Mouse (Mus musculus) liver, embryonic 12.5 days (tissue): ENCODE results near the gene Mecom. TPM values are rescaled to one million over a fixed set of nuclear protein-coding genes. Genes with fewer than 3 reads are reported as not detected.
"Not testable (repeated sequence)": the region's sequence is repeated elsewhere in the genome, so short reads cannot be mapped to it uniquely, and the experiment has no call there.

Source experiments
- ATAC-seq: fragments of 200-750 bp; cut with Nextera tagmentation; 2 replicates; pipeline ENCODE4 v1.8.0; 2017; ENCODE audit warnings: moderate number of reproducible peaks, mild to moderate bottlenecking, moderate library complexity
- H3K27ac ChIP-seq: fragments of 300-500 bp; sonication (generic); 2 replicates; pipeline ENCODE4 v1.5.1; 2016; ENCODE audit warnings: mild to moderate bottlenecking
- H3K27me3 ChIP-seq: fragments of 300-500 bp; sonication (generic); replicated peaks from 2 replicates; pipeline ENCODE4 v1.6.1; 2016; ENCODE audit warnings: mild to moderate bottlenecking, moderate library complexity
- H3K36me3 ChIP-seq: fragments of 300-500 bp; sonication (generic); 2 replicates; pipeline ENCODE4 v1.6.1; 2016; ENCODE audit warnings: mild to moderate bottlenecking, moderate library complexity
- H3K4me1 ChIP-seq: fragments of 300-500 bp; sonication (generic); 2 replicates; pipeline ENCODE4 v1.6.1; 2016
- H3K4me2 ChIP-seq: fragments of 300-500 bp; sonication (generic); 2 replicates; pipeline ENCODE4 v1.6.1; 2016; ENCODE audit warnings: mild to moderate bottlenecking, moderate library complexity
- H3K4me3 ChIP-seq: fragments of 300-500 bp; sonication (generic); 2 replicates; pipeline ENCODE4 v1.5.1; 2016; ENCODE audit warnings: mild to moderate bottlenecking, moderate library complexity
- H3K9ac ChIP-seq: fragments of 300-500 bp; sonication (generic); 2 replicates; pipeline ENCODE4 v1.6.1; 2016; ENCODE audit warnings: mild to moderate bottlenecking, moderate library complexity
- H3K9me3 ChIP-seq: fragments of 300-500 bp; sonication (generic); replicated peaks from 2 replicates; pipeline ENCODE4 v1.6.1; 2016; ENCODE audit warnings: mild to moderate bottlenecking, moderate library complexity
- WGBS: fragments of 180-500 bp; shearing (Covaris S2); methylation state at CpG from one replicate; pipeline ENCODE4 v1.1.7; 2016; ENCODE audit not compliant: insufficient replicate concordance; 5-methylcytosine and 5-hydroxymethylcytosine counted together
- polyA plus RNA-seq: library from polyadenylated mRNA; unstranded; fragments of >200 nt; fragmentation: Nextera tagmentation; extraction: Ambion mirVana; gene quantifications from 2 replicates; pipeline ENCODE4 v1.2.1, GENCODE M21; 2016

Gene Mecom
- 1.8 and 2.3 TPM in 2 replicates for polyA plus RNA-seq

DNA sequence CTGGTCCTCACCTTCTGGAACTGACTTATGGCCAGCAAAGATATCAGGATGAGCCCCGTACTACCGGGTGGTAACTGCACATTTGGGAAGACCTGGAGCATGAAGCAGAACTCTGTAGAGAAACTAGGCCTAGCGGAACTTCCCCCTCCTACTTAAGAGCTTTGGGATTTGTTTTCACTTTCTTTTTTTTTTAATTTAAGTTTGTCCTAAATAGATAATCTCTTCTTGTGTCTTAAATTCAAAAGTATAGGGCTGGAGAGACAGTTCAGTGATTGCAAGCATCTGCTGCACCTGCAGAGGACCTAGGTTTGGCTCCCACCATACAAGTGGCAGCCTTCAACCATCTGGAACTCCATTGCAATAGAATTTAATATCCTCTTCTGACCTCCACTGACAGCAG, at the start of gene Mecom:
Gene Mecom (minus strand): TSS at position 101 of the 400 bp plus-strand sequence.
- 73% methylated on average over 3 of the region's 3 CpGs for WGBS
- H3K9me3 ChIP-seq: no peaks in the 10 kb centered on the region

DNA sequence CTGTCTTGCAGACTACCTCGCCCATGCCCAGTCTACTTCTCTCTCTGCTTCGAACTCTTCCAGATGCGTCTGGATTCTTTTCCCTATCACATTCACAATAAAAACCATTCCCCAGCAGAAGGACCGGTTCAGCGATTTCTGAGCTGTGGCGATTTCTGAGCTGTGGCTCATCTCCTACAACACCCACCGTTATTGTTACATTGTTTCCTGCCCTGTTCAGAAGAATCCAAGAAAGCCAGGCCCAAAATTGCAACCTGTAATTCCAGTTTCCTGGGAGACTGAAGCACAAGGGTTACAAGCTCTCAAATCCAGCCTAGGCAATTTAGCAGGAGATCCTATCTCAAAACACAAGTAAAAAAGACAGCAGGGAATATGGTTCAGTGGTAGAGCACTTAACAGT, 49.5 kb upstream of the Mecom start:
- no peak for ATAC-seq
- peaks cover 47% of the 10 kb centered on the region for H3K27me3 ChIP-seq
- no peak overlapping the region for H3K27ac ChIP-seq
- peaks cover 22% of the 10 kb centered on the region for H3K4me1 ChIP-seq
- H3K9me3 ChIP-seq: no peaks in the 10 kb centered on the region
- H3K4me2 ChIP-seq: no peak overlapping the region
- 78% methylated on average over 7 of the region's 7 CpGs for WGBS
- no peak overlapping the region for H3K4me3 ChIP-seq
- H3K9ac ChIP-seq: no peak overlapping the region
- no peaks in the 10 kb centered on the region for H3K36me3 ChIP-seq

More for the DNA sequence above, at the start of gene Mecom:
- Histone ChIP-seq H3K4me1 (no peaks in the 10 kb centered on the region), H3K4me2 (no peak within 1 kb of the TSS), H3K27ac (no peak within 1 kb of the TSS), H3K4me3 (no peak within 1 kb of the TSS), H3K27me3 (no peaks in the 10 kb centered on the region), H3K36me3 (no peaks in the 10 kb centered on the region), H3K9ac (no peak within 1 kb of the TSS)
- no peak for ATAC-seq

DNA sequence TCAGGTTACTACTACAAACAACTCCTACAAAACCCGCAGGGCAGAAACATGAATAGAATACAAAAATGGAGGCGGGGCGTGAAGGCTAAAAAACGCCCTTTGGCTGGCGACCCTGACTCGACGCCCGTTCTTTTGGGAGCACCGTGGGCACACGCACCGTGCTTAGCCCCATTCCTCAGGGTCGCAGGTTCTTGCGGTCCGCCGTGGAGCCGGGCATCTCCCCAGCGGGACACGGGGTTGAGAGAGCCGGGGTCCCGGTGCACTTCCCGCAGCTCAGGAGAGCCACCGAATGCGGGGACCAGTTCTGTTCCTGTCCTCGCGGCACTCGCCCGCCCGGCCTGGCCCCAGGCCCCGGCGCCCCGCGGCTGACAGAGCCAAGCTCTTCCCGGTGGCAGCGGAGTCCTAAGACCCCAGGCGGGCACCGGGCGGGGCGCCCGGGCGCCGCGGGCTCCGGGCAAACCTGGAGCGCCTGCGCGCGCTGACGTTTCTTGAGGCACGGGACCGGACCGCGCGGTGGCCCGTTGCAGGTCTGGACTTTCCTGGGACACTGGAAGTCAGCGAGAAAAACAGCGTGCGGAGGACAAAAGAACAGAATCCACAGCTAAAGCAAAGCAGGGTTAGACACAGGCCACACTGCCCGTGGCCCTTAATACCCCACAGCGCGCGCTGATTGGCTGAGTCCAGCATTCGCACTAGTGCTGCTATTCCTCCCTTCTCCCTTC, 47.5 kb upstream of the Mecom start:
- H3K9ac ChIP-seq: peak overlapping the region; percentile 79
- no peaks in the 10 kb centered on the region for H3K9me3 ChIP-seq
- H3K4me3 ChIP-seq: peak overlapping the region; percentile 76
- peak; percentile 66 for ATAC-seq
- H3K36me3 ChIP-seq: no peaks in the 10 kb centered on the region
- peaks cover 47% of the 10 kb centered on the region for H3K27me3 ChIP-seq
- H3K27ac ChIP-seq: no peak overlapping the region
- H3K4me1 ChIP-seq: peaks cover 21% of the 10 kb centered on the region
- peak overlapping the region; percentile 96 for H3K4me2 ChIP-seq
- WGBS: 3% methylated on average over 62 of the region's 62 CpGs

DNA sequence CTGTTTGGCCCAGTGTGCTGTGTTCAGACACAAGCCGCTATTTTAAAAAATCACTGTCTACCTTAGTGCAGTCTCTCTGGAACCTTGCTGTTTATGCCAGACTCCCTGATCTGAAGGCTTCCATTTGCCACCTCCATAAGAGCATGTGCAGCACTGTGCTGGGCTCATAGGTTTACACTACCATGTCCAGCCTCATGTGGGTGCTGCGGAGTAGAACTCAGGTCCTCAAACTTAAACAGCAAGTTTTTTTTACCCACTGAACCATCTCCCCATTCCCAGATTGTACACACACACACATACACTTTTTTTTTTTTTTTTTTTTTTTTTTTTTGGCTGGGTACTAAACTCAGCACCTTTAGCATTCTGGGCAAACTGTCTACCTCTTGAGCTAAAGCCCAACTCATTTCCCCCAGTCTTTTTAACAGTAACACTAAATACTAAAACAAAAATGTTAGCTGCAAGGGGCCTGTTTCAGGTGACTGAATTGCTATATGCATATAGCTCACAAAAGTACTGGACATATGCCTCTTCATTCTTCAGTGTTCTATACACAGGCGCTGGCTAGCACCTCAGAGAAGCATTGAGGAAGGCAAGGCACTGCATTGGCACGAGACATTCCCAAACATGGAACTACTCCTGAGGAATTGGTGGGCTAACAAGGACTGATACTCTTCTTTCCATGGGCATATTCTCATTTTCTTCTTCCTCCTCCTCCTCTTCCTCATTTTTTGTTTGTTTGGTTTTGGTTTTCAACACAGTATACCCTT, 46.1 kb upstream of the Mecom start:
- ATAC-seq: no peak
- no peak overlapping the region for H3K9ac ChIP-seq
- H3K9me3 ChIP-seq: no peaks in the 10 kb centered on the region
- H3K27ac ChIP-seq: no peak overlapping the region
- 75% methylated on average over 4 of the region's 4 CpGs for WGBS
- H3K4me3 ChIP-seq: no peak overlapping the region
- no peaks in the 10 kb centered on the region for H3K36me3 ChIP-seq
- H3K27me3 ChIP-seq: peaks cover 39% of the 10 kb centered on the region
- H3K4me1 ChIP-seq: peaks cover 10% of the 10 kb centered on the region
- no peak overlapping the region for H3K4me2 ChIP-seq

DNA sequence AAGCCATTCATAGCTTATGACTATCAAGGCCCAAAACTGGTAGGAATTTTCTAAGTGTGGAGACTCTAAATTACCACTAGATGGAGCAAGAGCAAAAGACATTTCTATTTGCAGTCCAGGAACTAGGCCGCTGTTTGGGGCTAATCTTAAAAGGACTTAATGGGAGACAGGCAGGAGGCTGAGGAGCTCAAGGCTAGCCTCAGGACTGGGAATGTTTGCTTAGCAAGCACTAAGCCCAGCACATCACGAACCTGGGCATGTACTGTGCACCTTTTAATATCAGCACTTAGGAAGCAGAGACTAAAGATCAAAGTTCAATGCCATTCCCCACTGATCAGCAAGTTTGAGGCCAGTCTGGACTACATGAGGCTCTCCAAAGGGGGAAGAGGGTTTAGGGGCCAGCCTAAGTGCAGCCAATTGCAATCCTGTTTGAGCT, 44.6 kb upstream of the Mecom start:
- Histone ChIP-seq H3K4me2 (no peak overlapping the region), H3K9ac (no peak overlapping the region), H3K4me3 (no peak overlapping the region), H3K27me3 (peaks cover 25% of the 10 kb centered on the region), H3K27ac (no peak overlapping the region), H3K9me3 (no peaks in the 10 kb centered on the region), H3K36me3 (no peaks in the 10 kb centered on the region), H3K4me1 (peaks cover 10% of the 10 kb centered on the region)
- ATAC-seq: peak; percentile 30; the same call in 1 of the 2 replicates
- 1% methylated on average over 2 of the region's 2 CpGs for WGBS

DNA sequence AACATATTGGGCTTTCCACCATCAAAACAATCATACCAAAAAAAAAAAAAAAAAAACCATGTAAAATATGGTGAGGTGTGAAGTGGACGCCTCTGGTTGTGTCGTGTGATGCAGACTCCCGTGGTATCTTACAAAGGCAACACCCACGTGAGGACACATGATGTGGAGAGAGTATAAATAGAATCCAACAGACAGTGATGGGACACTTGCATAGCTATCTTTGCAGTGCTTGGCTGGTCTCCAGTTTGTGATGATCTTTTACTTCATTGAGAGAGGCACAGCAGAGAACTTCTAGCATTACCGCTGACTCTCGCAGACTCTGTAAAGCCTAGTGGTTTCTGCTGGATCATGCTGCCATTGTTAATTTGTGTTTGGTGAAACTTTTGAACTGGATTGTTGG, 41.1 kb upstream of the Mecom start:
- Histone ChIP-seq H3K4me2 (no peak overlapping the region), H3K9me3 (no peaks in the 10 kb centered on the region), H3K27me3 (no peaks in the 10 kb centered on the region), H3K4me1 (0 out of 2 replicates have a peak, but pooled peaks cover 3% of the 10 kb centered on the region), H3K4me3 (no peak overlapping the region), H3K36me3 (no peaks in the 10 kb centered on the region), H3K9ac (no peak overlapping the region), H3K27ac (no peak overlapping the region)
- 71% methylated on average over 6 of the region's 6 CpGs for WGBS
- no peak for ATAC-seq

DNA sequence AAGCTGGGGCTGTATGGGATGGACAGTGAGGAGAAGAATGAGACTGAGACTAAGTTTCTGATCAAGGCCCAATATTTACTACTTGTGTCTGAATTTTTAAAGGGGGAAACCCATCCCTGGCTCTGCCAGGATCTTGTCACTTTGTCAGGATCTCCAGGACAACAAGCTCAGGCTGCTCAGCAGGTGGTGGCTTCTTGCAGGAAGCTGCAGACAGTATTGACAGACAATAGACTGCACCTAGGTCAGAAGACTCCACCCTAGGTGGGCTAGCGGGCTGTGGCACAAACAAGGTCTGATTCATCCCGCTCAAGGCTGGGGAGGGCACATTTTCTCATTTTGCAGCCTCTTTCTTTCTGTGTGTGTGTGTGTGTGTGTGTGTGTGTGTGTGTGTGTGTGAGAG, 25.7 kb upstream of the Mecom start:
- 18% methylated on average over 2 of the region's 2 CpGs for WGBS
- no peak for ATAC-seq

DNA sequence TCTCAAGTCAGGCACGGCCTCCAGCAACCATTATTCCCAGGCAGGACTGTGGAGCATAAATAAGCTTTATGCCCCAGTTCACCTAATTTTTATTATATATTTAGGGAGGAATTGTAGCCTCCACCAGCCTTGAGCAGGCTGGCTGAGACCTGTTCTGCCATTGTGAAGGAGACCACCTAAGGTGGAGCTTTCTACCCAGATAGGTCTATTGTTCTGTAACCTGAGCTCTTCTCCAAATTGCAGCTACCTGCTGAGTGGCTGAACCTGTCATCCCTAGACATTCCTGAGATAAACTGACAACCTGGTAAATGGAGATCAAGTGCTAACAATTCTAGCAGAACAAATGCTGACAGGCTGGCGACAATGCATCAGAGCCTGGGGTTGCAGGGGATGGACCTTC, 18.5 kb upstream of the Mecom start:
- not testable (repeated sequence) for ATAC-seq, H3K27me3 ChIP-seq, H3K4me1 ChIP-seq, H3K27ac ChIP-seq, H3K9me3 ChIP-seq, H3K9ac ChIP-seq, H3K4me2 ChIP-seq, H3K36me3 ChIP-seq, H3K4me3 ChIP-seq
- WGBS: 57% methylated on average over 1 of the region's 2 CpGs

More for the DNA sequence above, 25.7 kb upstream of the Mecom start:
- H3K4me1 ChIP-seq: no peaks in the 10 kb centered on the region
- no peak overlapping the region for H3K4me2 ChIP-seq
- no peak overlapping the region for H3K27ac ChIP-seq
- no peaks in the 10 kb centered on the region for H3K36me3 ChIP-seq
- no peak overlapping the region for H3K9ac ChIP-seq
- no peaks in the 10 kb centered on the region for H3K9me3 ChIP-seq
- H3K27me3 ChIP-seq: no peaks in the 10 kb centered on the region
- H3K4me3 ChIP-seq: no peak overlapping the region

DNA sequence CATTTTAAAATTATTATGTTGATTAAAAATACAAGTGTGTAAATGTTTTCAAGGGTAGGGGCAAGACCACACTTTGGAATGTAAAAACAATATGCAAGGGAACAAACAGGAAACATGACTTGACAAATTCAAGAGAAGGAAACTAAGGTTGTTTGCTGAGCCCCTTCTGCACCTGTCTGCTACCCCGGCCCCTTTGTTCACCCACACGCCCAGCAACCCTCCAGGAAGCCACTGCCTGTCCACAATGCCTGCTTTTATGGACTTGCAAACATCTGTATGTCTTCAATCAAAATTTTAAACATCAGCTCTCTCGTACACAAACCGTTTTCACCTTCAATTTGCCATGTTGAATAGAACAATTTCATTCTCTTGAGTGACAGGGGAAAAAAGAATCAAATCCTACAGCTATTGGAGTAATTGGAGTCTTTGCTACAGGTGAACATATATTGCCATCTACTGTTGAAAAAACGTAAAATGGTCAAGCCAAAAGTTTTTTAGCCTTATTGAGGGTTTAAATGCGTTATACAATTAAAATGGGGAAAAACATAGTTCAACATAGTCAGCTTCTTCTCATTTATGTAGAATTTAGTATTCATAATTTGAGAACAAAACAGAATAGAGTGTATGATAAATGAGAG, 13.0 kb upstream of the Mecom start:
- Histone ChIP-seq H3K4me3 (no peak overlapping the region), H3K9me3 (no peaks in the 10 kb centered on the region), H3K27ac (no peak overlapping the region), H3K36me3 (no peaks in the 10 kb centered on the region), H3K4me2 (no peak overlapping the region), H3K9ac (no peak overlapping the region), H3K4me1 (no peaks in the 10 kb centered on the region), H3K27me3 (no peaks in the 10 kb centered on the region)
- no peak for ATAC-seq
- 45% methylated on average over 6 of the region's 6 CpGs for WGBS

DNA sequence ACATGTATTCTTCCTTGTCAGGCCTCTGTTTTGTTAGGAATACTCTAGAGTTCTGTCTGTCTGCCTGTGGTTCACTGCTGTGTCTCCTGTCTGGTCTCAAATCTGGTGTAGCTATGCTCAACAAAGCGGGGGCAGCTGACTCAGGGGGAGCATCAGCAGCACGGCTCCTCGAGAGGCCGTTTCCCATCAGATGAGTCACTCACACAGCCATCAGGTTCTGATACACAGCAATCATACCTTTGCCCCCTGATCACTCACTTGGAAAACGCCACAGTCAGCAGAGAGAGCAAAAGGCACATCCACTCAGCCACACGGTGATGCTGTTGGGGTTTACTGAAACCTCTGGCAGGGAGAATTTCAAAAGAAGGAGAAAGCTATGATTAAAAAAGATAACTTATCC, 5.9 kb upstream of the Mecom start:
- no peak for ATAC-seq
- H3K4me1 ChIP-seq: no peaks in the 10 kb centered on the region
- no peak overlapping the region for H3K9ac ChIP-seq
- WGBS: 64% methylated on average over 6 of the region's 6 CpGs
- H3K27ac ChIP-seq: no peak overlapping the region
- H3K9me3 ChIP-seq: no peaks in the 10 kb centered on the region
- H3K36me3 ChIP-seq: no peaks in the 10 kb centered on the region
- H3K4me3 ChIP-seq: no peak overlapping the region
- no peak overlapping the region for H3K4me2 ChIP-seq
- no peaks in the 10 kb centered on the region for H3K27me3 ChIP-seq

DNA sequence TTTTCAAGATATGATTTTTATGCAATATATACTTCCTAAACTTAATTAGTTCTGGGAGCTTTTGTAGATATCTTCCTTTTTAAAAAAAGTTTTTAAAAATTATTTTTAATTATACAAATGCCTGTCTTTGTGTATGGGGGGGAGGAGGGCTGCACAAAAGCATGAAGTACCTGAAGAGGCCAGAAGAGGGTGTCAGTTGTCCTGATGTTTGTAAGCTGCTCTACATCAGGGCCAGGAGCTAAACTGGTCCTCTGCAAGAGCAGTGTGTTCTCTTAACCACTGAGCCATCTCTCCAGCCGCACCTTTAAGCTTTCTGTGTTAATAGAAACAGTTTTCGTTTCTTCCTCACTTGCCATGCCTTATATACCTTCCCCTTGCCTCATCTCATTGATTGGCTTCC, 2.4 kb upstream of the Mecom start:
- H3K9ac ChIP-seq: no peak overlapping the region
- no peak overlapping the region for H3K4me2 ChIP-seq
- ATAC-seq: no peak
- H3K9me3 ChIP-seq: no peaks in the 10 kb centered on the region
- H3K4me1 ChIP-seq: no peaks in the 10 kb centered on the region
- H3K4me3 ChIP-seq: no peak overlapping the region
- H3K27ac ChIP-seq: no peak overlapping the region
- no peaks in the 10 kb centered on the region for H3K36me3 ChIP-seq
- H3K27me3 ChIP-seq: no peaks in the 10 kb centered on the region
- WGBS: 50% methylated on average over 2 of the region's 2 CpGs

DNA sequence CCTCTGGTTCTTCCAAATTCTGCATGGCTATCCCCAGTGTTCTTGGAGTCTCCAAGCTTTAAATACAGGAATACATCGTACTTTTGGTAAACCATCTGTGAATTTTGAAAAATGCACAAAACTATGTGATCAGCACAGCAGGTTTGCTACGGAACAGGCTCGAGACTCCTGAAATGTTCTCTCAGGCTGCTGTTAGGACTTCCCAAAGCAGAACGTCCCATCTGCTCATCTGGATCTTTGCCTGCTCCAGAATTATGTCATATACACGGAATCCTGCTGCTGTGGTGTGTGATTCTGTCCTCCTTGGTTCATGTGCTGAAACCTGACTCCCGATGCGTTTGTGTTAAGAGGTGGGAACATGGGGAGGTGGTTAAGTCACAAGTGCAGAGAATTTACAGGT, 1.1 kb upstream of the Mecom start:
- WGBS: 69% methylated on average over 7 of the region's 7 CpGs
- no peak for ATAC-seq
- Histone ChIP-seq H3K27ac (no peak overlapping the region), H3K4me2 (no peak overlapping the region), H3K4me1 (no peaks in the 10 kb centered on the region), H3K9ac (no peak overlapping the region), H3K4me3 (no peak overlapping the region), H3K27me3 (no peaks in the 10 kb centered on the region), H3K36me3 (no peaks in the 10 kb centered on the region), H3K9me3 (no peaks in the 10 kb centered on the region)
